ENCODE assay signal across 11 mouse cellular contexts in the genomic region with DNA sequence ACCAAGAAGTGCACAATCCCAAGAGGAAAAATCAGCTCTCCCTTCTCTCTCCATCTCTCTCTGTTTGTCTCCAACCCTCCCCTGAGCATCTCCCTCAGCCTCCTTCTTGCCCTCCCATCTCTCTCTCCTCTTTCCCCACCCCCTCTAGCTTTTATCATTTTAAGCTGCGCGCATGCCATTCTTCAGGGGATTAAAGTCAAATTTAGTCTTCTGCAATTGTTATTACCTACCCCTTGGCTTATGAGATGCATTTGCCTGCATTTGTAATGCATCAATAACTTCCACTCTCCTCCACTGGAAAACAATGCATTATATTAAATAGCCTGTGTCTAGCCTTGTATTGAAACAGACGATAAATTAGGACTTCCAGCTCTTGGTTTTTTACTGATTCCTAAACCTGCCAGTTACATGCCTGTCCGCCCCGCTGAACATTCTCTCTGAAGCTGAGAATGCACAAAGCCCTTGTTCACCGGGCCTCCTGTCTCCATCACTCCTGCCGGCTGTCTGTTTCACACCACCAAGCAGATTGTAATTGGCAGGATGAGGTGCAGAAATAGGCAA.
DNase-seq lines count a peak whose midpoint lies in the region; ATAC-seq lines count a peak whose summit lies in the region.
"Had no signal": no experiment of that assay in that cellular context is flagged by ENCODE, and none has a peak within 500 bp of the region (broad histone marks: within the 10 kb centered on the region; RNA-seq: fewer than 3 reads in every experiment).

No protein-coding gene starts in this region.

- H3K27me3 ChIP-seq in forebrain, embryonic 14.5 days (replicated peaks; ENCODE audit: control insufficient read depth, insufficient read depth, low read length) = no peaks in the 10 kb centered on the region
- H3K27me3 ChIP-seq: embryonic facial prominence, embryonic 12.5 days; kidney, embryonic 15.5 days; liver, embryonic 12.5 days had no signal

- H3K27ac ChIP-seq in forebrain, embryonic 14.5 days (ENCODE audit: low read depth, low read length) = peak overlapping the region; percentile 94
- H3K27ac ChIP-seq: embryonic facial prominence, embryonic 12.5 days; kidney, embryonic 15.5 days; liver, embryonic 12.5 days had no signal

- ATAC-seq in forebrain, embryonic 14.5 days = peak; percentile 89
- ATAC-seq: liver, embryonic 12.5 days had no signal

- WGBS in forebrain, embryonic 14.5 days = 5% methylated on average over 7 of the region's 7 CpGs

- H3K4me2 ChIP-seq in forebrain, embryonic 14.5 days (ENCODE audit: low read length) = peak overlapping the region; percentile 8; the same call in 1 of the 2 replicates
- H3K4me2 ChIP-seq: embryonic facial prominence, embryonic 12.5 days; kidney, embryonic 15.5 days; liver, embryonic 12.5 days had no signal

- H3K4me1 ChIP-seq in forebrain, embryonic 14.5 days (ENCODE audit: control insufficient read depth, insufficient read depth, low read length) = peaks cover 18% of the 10 kb centered on the region
- H3K4me1 ChIP-seq: embryonic facial prominence, embryonic 12.5 days; kidney, embryonic 15.5 days; liver, embryonic 12.5 days had no signal

- H3K9ac ChIP-seq in forebrain, embryonic 14.5 days (ENCODE audit: low read length) = peak overlapping the region; percentile 43
- H3K9ac ChIP-seq: embryonic facial prominence, embryonic 12.5 days; kidney, embryonic 15.5 days; liver, embryonic 12.5 days had no signal

- no peaks in the 10 kb centered on the region for H3K36me3 ChIP-seq in forebrain, embryonic 14.5 days (ENCODE audit: control insufficient read depth, insufficient read depth, low read length)
- H3K36me3 ChIP-seq: embryonic facial prominence, embryonic 12.5 days; kidney, embryonic 15.5 days; liver, embryonic 12.5 days had no signal

- peak; percentile 51 to 71 for DNase-seq in right cerebral cortex, postnatal 10 days (ENCODE audit: low spot score in 2 of 2)
- no peak for DNase-seq in right cerebral cortex, postnatal 25 days
- peak; percentile 86 for DNase-seq in forebrain, embryonic 14.5 days (ENCODE audit: low spot score)
- DNase-seq in mesoderm, embryonic 11.5 days (ENCODE audit: low read depth, low spot score) = peak; percentile 37
- DNase-seq in thymus, postnatal 25 days = no peak
- DNase-seq in adrenal gland, postnatal 4 days (ENCODE audit: low spot score in 2 of 2) = no peak
- no peak for DNase-seq in spleen, postnatal 14 days (ENCODE audit: low spot score in 2 of 2)
- no peak for DNase-seq in thymus, postnatal 10 days (ENCODE audit: low spot score in 2 of 2)

- H3K9me3 ChIP-seq in forebrain, embryonic 14.5 days (replicated peaks; ENCODE audit: control insufficient read depth, low read length) = no peaks in the 10 kb centered on the region
- H3K9me3 ChIP-seq: embryonic facial prominence, embryonic 12.5 days; kidney, embryonic 15.5 days; liver, embryonic 12.5 days had no signal

- no peak overlapping the region for H3K4me3 ChIP-seq in forebrain, embryonic 14.5 days (ENCODE audit: low read depth, low read length)
- H3K4me3 ChIP-seq: embryonic facial prominence, embryonic 12.5 days; kidney, embryonic 15.5 days; liver, embryonic 12.5 days had no signal

Comparison
In these comparisons a context has a peak if more than half of its experiments do, and no peak if none do; other contexts are left out.
1. DNase-seq: peak in right cerebral cortex, postnatal 10 days (2 of 2), forebrain, embryonic 14.5 days (single experiment) and mesoderm, embryonic 11.5 days (single experiment); none in right cerebral cortex, postnatal 25 days (single experiment), thymus, postnatal 25 days (single experiment), adrenal gland, postnatal 4 days (0 of 2), spleen, postnatal 14 days (0 of 2) and thymus, postnatal 10 days (0 of 2).